Mouse (Mus musculus) ES-E14 (cell line): ENCODE measurements around the gene Dsn1. TPM values are rescaled to one million over a fixed set of nuclear protein-coding genes. Genes with fewer than 3 reads are reported as not detected.

Source experiments
- DNase-seq: peaks from one replicate; pipeline ENCODE4 v3.0.0-alpha.2; 2013; ENCODE audit warnings: low read depth, low spot score
- H3K27ac ChIP-seq: 2 replicates; pipeline ENCODE4 v1.5.1; 2012; ENCODE audit warnings: low read depth, mild to moderate bottlenecking, low read length, moderate library complexity, mixed read lengths; ENCODE audit not compliant: poor library complexity, insufficient read depth, severe bottlenecking
- H3K36me3 ChIP-seq: 2 replicates; pipeline ENCODE4 v1.6.1; 2012; ENCODE audit warnings: mild to moderate bottlenecking, low read length, moderate library complexity, mixed read lengths; ENCODE audit not compliant: control insufficient read depth, poor library complexity, insufficient read depth, severe bottlenecking
- H3K4me1 ChIP-seq, 2 experiments: fragments of 150-350 bp in 1 of 2; sonication (generic) in 1 of 2; 2 replicates each; pipeline ENCODE4 v1.6.1; 2012; ENCODE audit warnings: low read length in 2 of 2, mild to moderate bottlenecking in 1 of 2, mixed read lengths in 1 of 2; ENCODE audit not compliant: control insufficient read depth in 2 of 2, insufficient read depth in 2 of 2, poor library complexity in 1 of 2
- H3K4me3 ChIP-seq, 2 experiments: fragments of 150-350 bp in 1 of 2; sonication (generic) in 1 of 2; 2 replicates each; pipeline ENCODE4 v1.5.1; 2012; ENCODE audit warnings: low read length in 2 of 2, low read depth in 1 of 2, mild to moderate bottlenecking in 1 of 2, mixed read lengths in 1 of 2; ENCODE audit not compliant: insufficient read depth in 1 of 2, poor library complexity in 1 of 2, severe bottlenecking in 1 of 2
- H3K9ac ChIP-seq: 2 replicates; pipeline ENCODE4 v1.6.1; 2012; ENCODE audit warnings: low read depth, mild to moderate bottlenecking, low read length, mixed read lengths; ENCODE audit not compliant: poor library complexity, insufficient read depth, severe bottlenecking
- H3K9me3 ChIP-seq: fragments of 150-350 bp; sonication (generic); 2 replicates; pipeline ENCODE4 v1.6.1; 2012; ENCODE audit warnings: low read depth, mild to moderate bottlenecking, low read length; ENCODE audit not compliant: control insufficient read depth, insufficient read depth
- CHD2 ChIP-seq: IDR thresholded peaks from 2 replicates; pipeline ENCODE4 v1.6.1; 2014; ENCODE audit warnings: mild to moderate bottlenecking, low read depth, low read length, inconsistent platforms
- HCFC1 ChIP-seq: IDR thresholded peaks from 2 replicates; pipeline ENCODE4 v1.6.1; 2012; ENCODE audit warnings: low read length, inconsistent platforms, borderline replicate concordance; ENCODE audit not compliant: insufficient read depth
- MAFK ChIP-seq: IDR thresholded peaks from 2 replicates; pipeline ENCODE4 v1.6.1; 2014; ENCODE audit warnings: mild to moderate bottlenecking, low read depth, low read length, inconsistent platforms; ENCODE audit not compliant: insufficient read depth
- ZC3H11A ChIP-seq: IDR thresholded peaks from 2 replicates; pipeline ENCODE4 v1.6.1; 2012; ENCODE audit warnings: low read depth, mild to moderate bottlenecking, inconsistent platforms, low read length, borderline replicate concordance
- ZNF384 ChIP-seq: IDR thresholded peaks from 2 replicates; pipeline ENCODE4 v1.6.1; 2012; ENCODE audit warnings: low read depth, low read length, inconsistent platforms
- in situ Hi-C, 2 experiments: fragments of 600-800 bp; cut with MboI; formaldehyde crosslinking; loops; one replicate each; pipeline ENCODE4 v1.15.1; 2025; ENCODE audit warnings: low sequenced_read_pairs in 2 of 2, inconsistent platforms in 1 of 2; ENCODE audit not compliant: unreplicated experiment in 2 of 2
- total RNA-seq: library from RNA; depleted of rRNA; stranded (reverse); fragments of 300-350 nt; gene quantifications from 2 replicates; pipeline ENCODE4 v1.2.3, GENCODE M21; 2012

Dsn1 gene
- total RNA-seq, 1 experiment, result 25.2 TPM

DNA sequence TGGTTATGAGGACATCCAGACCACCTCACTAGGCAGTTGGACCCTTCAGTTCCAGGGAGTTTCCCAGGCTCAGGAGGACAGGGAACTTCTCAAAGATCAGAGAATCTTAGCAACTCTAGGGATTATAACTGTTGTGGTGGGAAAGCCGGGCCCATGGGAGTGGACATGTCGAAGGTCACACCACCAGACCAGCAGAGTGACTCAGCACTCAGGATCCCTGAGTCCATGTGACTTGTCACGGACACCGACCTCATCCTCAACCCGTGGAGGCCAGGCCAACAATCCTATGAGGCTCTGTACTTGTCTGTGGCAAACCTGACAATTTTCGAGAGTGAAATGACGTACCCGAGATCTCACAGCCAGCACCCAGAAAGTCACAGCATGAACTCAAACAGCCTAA is 29.4 kb upstream of the Dsn1 start:
- DNase-seq, result no peak
- Histone ChIP-seq H3K9ac (no peak overlapping the region), H3K4me3 (no peak overlapping the region), H3K27ac (no peak overlapping the region), H3K36me3 (peaks cover 2% of the 10 kb centered on the region; the same call in 1 of the 2 replicates), H3K4me1 (peaks cover 0 to 4% of the 10 kb centered on the region in 2 experiments; a peak in 1 of 4 replicates), H3K9me3 (no peaks in the 10 kb centered on the region)
- in situ Hi-C loops, result no loop called here
- TF ChIP-seq MAFK (no peak), ZC3H11A (no peak), HCFC1 (no peak), ZNF384 (no peak), CHD2 (no peak)

DNA sequence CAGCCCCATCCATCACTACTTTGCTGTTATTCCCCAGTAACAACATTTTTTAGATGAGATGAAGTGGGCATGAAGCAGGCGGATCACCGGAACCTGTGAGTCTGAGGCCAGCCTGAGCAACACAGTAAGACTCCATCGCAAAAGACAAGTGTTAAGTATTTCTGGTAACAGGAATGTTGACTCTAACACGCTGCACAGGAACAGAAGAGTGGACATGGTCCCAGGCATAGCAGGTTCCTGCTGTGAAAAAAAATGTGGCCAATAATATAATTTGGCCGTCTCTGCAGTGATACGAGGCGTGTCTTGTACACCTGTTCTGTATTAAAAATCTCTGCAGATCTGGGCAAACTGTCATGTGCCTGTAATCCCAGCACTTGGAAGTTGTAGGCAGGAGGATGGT is 28.4 kb upstream of the Dsn1 start:
- TF ChIP-seq MAFK (no peak), ZC3H11A (no peak), ZNF384 (no peak), HCFC1 (no peak), CHD2 (no peak)
- Histone ChIP-seq H3K36me3 (peaks cover 2% of the 10 kb centered on the region; the same call in 1 of the 2 replicates), H3K4me3 (no peak overlapping the region), H3K9me3 (no peaks in the 10 kb centered on the region), H3K9ac (no peak overlapping the region), H3K4me1 (peaks cover 0 to 4% of the 10 kb centered on the region in 2 experiments; a peak in 1 of 4 replicates), H3K27ac (no peak overlapping the region)
- in situ Hi-C loops, result no loop called here
- DNase-seq, result no peak

DNA sequence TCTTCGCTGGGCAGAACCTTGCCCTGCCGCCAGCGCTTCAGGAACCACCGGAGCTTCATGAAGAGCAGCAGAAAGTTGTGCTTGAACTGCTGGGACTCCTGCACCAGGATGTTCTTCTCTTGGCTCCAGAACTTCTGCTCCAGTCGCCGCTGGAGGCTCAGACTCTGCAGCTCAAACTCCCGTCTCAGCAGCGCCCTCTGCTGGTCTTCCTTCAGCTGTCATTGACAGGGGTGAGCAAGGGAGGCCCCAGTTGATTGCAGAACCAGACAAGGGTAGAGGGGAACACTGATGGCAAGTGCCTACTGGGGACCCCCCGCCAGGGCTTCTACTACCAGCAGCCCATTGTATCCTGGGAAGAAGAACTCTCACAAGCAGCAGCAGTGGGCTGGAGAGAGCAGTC is 23.9 kb upstream of the Dsn1 start:
- DNase-seq, result peak; percentile 91
- Histone ChIP-seq H3K27ac (no peak overlapping the region), H3K9me3 (no peaks in the 10 kb centered on the region), H3K36me3 (peaks cover 13% of the 10 kb centered on the region; the same call in 1 of the 2 replicates), H3K4me1 (no peaks in the 10 kb centered on the region), H3K9ac (peak overlapping the region; percentile 60), H3K4me3 (peak overlapping the region; percentile 41 to 46)
- TF ChIP-seq HCFC1, result no peak
- TF ChIP-seq MAFK, result no peak
- TF ChIP-seq CHD2, result no peak
- TF ChIP-seq ZC3H11A, result peak; percentile 59; the same call in 1 of the 2 replicates
- in situ Hi-C loops, result no loop called here

- no peak overlapping the region for H3K4me3 ChIP-seq
- no peaks in the 10 kb centered on the region for H3K9me3 ChIP-seq
- peaks cover 18% of the 10 kb centered on the region; the same call in 1 of the 2 replicates for H3K36me3 ChIP-seq
- TF ChIP-seq ZNF384 (no peak), ZC3H11A (no peak), CHD2 (no peak)
- no peak overlapping the region for H3K9ac ChIP-seq
- in situ Hi-C loops, result no loop called here
- H3K4me1 ChIP-seq, result no peaks in the 10 kb centered on the region
- no peak for DNase-seq
- H3K27ac ChIP-seq, result no peak overlapping the region
Measured at GRCm38 (mm10) chr2:157028261-157028660, 21.3 kb upstream of the Dsn1 start.
